Mouse (Mus musculus) cortical plate, adult 2 months (tissue): Measurements from ENCODE around the gene Hes3.

Experiments used
- CTCF ChIP-seq: fragments of 200-500 bp; IDR thresholded peaks from 2 replicates; pipeline ENCODE4 v1.5.1; 2011; ENCODE audit warnings: mild to moderate bottlenecking, control low read depth, low read length; ENCODE audit not compliant: insufficient read depth; ENCODE audit errors: extremely low read depth
- POLR2A ChIP-seq: fragments of 200-500 bp; IDR thresholded peaks from 2 replicates; pipeline ENCODE4 v1.6.1; 2011; ENCODE audit warnings: mild to moderate bottlenecking, low read length, control low read depth; ENCODE audit not compliant: insufficient read depth; ENCODE audit errors: extremely low read depth

- TF ChIP-seq CTCF (no peak), POLR2A (no peak)
Observed at GRCm38 (mm10) chr4:152303172-152303571, 11.7 kb upstream of the Hes3 start.
